Mouse (Mus musculus): ENCODE measurements around the gene Klc3.

Klc3 gene

GRCm38 (mm10) chr7:19403731-19404296 lies at the start of gene Klc3:
Klc3 (minus strand) TSS chr7:19404104.
- CTCF ChIA-PET, result no interaction called here

DNA sequence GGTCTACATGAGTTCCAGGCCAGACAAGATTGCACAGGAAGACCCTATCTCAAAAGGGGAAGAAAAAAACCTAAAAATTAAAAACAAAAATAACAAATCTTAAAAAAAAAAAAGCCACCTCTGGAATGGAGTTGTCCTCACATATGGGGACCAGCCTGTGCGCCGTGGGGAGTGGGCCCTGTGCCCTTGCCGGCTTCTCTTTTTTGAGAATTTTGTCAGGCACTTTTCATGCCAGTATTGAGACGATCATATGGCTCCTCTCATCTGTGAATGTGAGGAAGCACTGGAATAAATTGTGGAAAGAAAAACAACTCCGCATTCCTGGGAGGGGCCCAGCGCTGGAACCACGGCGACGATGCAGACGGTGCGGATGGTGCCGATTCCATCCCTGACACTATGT lies 45.3 kb upstream of the Klc3 start:
- CTCF ChIA-PET, result no interaction called here

- CTCF ChIA-PET, result interaction anchor here (0.6 kb wide), 2 partner anchors 8 to 491 kb away, joined by 3 to 5 read pairs; no protein-coding TSS in a partner anchor
Observed at GRCm38 (mm10) chr7:19447689-19448088, 43.8 kb upstream of the Klc3 start.

GRCm38 (mm10) chr7:19444801-19445200 lies 40.9 kb upstream of the Klc3 start:
- CTCF ChIA-PET, result no interaction called here

DNA sequence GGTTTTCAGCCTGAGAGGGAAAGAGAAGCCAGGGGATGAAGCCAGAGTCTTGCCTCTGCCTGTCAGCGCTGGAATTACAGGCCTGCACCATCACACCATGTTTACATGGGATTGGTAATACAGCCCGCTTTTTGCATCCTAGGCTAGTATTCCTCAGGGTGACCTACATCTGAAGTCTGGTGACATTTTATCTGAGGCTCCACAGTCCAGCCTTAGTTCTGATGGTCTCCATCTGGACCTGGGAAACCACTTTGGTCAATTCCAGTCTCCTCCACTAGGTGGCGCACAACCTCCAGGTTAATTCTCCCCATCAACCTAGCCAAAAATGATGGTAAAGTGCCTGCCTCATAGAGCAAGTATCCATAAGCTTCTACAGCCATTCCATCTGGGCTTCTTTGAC lies 39.4 kb upstream of the Klc3 start:
- CTCF ChIA-PET, result interaction anchor here (0.5 kb wide), 1 partner anchor 37 kb away, joined by 3 read pairs; no protein-coding TSS in a partner anchor

- CTCF ChIA-PET, result no interaction called here
Observed at GRCm38 (mm10) chr7:19441448-19442091, 37.7 kb upstream of the Klc3 start.

DNA sequence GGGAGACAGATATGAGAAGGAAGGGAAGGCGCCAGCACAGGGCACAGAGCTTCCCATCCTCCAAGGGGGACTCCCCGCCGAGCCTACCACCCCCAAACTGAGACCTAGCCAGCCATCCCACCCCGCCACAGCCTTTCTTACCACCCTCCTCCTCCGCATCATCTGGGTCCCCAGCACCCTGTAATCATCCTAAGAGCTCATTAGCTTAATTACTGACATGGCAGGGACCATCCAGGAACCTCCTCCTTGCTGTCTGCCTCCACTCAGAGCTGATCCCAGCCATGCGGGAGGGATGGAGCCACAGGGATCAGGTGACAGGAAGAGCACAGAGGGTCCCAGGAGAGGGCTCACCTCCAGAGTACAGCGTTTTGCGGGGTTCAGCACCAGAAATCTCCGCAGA lies 33.1 kb upstream of the Klc3 start:
- CTCF ChIA-PET, result interaction anchor here (0.6 to 0.7 kb wide), 2 partner anchors 37 to 323 kb away, joined by 3 read pairs; no protein-coding TSS in a partner anchor

DNA sequence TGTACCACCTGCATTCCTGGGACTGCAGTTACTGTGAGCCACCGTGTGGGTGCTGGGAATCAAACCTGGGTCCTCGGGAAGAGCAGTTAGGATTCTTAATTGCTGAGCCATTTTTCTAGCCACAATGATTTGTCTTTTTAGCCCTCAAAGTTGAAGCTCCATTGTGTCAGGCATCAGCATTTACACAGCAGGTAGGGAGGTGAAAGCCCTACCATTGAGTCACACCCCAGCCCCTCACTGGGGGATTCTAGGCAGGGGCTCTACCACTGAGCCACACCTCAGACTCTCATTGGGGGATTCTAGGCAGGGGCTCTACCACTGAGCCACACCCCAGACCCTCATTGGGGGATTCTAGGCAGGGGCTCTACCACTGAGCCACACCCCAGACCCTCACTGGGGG lies 32.4 kb upstream of the Klc3 start:
- CTCF ChIA-PET, result interaction anchor here (0.6 to 0.7 kb wide), 2 partner anchors 37 to 324 kb away, joined by 3 read pairs; no protein-coding TSS in a partner anchor

- CTCF ChIA-PET, result interaction anchor here (0.6 kb wide), 1 partner anchor 10 kb away, joined by 3 read pairs; no protein-coding TSS in a partner anchor
Observed at GRCm38 (mm10) chr7:19432475-19432874, 28.6 kb upstream of the Klc3 start.

- CTCF ChIA-PET, result no interaction called here
Observed at GRCm38 (mm10) chr7:19430402-19430801, 26.5 kb upstream of the Klc3 start.

GRCm38 (mm10) chr7:19429726-19430125 lies 25.8 kb upstream of the Klc3 start:
- CTCF ChIA-PET, result no interaction called here

DNA sequence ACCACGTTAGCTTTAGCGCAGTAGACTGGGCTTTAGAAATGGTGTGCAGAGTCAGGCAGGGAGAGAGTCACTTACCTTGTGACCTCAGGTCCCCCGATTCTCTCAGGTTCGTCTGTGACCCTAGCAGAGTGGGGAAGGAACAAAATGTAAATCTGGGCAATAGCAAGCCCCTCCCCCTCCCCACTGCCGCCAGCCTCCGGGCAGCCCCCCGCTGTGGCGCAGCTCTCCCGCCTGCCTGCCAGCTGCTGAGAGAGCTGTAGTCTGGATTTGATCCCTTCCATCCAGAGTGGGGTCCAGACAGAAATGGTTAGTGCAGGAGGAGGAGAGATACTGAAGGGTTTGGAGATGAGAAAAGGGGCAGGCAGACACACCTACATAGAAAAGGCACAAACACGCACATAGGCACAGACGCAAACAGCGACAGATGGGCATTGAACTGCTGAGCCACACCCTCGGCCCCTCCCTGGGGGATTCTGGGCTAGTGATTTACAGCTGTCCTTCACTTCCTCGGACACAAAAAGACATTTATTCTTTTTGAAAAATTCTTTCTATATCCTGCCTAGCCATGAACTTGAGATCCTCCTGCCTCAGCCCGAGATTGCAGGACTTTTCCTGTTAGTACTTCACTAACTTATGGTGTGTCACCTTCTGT lies 24.2 kb upstream of the Klc3 start:
- CTCF ChIA-PET, result no interaction called here

GRCm38 (mm10) chr7:19426888-19427287 lies 23.0 kb upstream of the Klc3 start:
- CTCF ChIA-PET, result no interaction called here

DNA sequence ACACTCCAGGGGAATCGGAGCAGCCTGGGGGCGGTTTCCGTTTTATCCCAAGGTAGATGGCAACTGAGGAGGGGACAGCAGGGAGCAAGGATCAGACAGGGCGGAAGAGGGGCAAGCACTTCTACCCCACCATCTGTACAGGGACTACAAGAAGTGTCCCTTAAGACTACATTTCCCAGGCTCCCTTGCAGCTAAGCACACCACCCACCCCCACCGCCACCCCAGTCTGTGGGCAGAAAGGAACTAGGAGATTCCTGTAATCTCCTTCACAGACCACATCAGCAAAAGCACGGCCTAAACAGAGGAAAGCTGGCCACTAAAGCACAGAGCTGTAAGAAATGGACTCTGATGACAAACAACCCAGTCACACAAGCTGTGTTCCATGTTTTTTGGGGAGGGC lies 22.4 kb upstream of the Klc3 start:
- CTCF ChIA-PET, result no interaction called here

- CTCF ChIA-PET, result interaction anchor here (0.6 kb wide), 1 partner anchor 68 kb away, joined by 3 read pairs; no protein-coding TSS in a partner anchor
Observed at GRCm38 (mm10) chr7:19424051-19424450, 20.1 kb upstream of the Klc3 start.

DNA sequence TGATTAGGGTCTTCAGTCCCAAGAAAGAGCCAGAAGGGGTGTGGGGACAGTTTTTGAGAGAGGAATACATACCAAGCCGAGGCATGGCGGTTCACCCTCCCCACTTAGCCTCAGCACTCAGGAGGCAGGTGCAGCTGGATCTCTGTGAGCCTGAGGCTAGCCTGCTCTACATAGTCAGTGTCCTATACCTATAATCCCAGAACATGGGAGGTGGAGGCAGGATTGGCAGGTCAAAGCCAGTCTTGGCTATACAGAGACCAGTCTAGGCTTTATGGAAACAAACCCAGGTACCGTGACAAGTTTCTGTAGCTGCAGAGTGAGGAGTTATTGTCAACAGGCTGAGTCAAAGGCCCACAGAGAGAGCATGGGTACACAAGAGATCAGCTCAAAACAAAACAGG lies 19.2 kb upstream of the Klc3 start:
- CTCF ChIA-PET, result no interaction called here

DNA sequence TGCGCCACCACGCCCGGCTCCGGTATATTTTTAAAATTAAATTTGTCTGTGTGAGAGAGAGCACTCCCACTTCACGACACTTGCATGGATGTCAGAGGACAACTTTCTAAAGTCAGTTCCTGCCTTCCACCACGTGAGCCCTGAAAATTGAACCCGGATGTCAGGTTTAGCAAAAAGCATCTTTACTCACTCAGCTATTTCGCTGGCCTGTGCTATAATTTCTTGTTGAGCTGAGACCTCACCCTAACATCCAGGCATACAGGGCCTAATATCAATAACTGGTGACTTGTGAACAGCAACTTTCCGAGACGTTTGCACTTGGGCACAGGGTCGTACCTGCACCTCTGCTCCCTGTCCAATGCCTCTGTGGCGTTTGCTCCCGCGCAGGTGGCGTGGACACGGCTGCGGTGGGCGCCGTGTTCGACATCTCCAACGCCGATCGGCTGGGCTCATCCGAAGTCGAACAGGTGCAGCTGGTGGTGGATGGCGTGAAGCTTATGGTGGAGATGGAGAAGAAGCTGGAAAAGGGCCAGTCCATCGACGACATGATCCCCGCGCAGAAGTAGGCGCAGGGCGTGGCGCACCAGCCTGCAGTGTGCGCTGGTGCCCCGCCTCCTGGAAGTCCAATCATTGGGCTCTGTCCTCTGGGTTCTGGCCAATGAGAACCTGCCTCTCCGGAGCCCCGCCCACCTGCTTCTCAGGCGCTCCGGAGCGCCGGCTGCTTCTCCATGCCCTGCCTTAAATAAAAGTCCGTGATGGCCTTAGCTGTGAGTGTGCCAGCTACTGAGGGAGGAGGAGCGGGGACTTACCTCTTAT lies 17.1 kb upstream of the Klc3 start:
- CTCF ChIA-PET, result no interaction called here

DNA sequence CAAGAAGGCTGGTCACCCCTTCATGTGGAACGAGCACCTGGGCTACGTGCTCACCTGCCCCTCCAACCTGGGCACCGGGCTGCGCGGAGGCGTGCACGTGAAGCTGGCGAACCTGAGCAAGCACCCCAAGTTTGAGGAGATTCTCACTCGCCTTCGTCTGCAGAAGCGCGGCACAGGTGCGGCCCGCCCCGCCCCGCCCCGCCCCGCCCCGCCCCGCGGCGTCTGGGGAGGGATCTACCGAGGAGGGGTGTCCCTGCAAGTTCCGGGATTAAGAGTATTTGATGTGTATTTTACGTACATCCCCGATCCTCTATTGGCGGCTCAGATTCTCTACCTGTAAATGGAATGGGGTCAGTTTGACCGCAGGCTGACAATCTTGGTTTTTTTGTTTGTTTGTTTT lies 16.2 kb upstream of the Klc3 start:
- CTCF ChIA-PET, result no interaction called here

DNA sequence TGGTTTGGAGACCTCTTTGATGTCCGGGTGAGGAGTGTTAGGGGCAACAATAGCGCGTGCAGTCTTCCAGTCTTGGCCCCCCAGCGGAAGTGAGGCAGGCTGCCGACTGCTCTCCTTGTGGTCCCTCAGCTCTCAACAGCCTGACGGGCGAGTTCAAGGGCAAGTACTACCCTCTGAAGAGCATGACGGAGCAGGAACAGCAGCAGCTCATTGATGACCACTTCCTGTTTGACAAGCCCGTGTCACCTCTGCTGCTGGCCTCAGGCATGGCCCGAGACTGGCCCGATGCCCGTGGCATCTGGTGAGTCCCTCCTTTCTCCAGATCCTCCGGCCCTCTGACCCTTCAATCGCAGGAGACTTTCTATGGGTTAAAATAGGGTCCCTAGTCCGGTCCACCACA lies 12.7 kb upstream of the Klc3 start:
- CTCF ChIA-PET, result no interaction called here

GRCm38 (mm10) chr7:19413525-19413924 lies 9.6 kb upstream of the Klc3 start:
- CTCF ChIA-PET, result no interaction called here

GRCm38 (mm10) chr7:19411783-19412182 lies 7.9 kb upstream of the Klc3 start:
- CTCF ChIA-PET, result no interaction called here

GRCm38 (mm10) chr7:19410766-19411344 lies 7.0 kb upstream of the Klc3 start:
- CTCF ChIA-PET, result interaction anchor here (0.5 kb wide), 1 partner anchor 174 kb away, joined by 3 read pairs; no protein-coding TSS in a partner anchor
